Mouse (Mus musculus) cerebellum, adult 11 months (tissue): ENCODE measurements at regions not wholly inside any gene's neighbourhood (a gene's known extent, or its start where the extent isn't known, plus 50 kb on each side); places are given as distances from the start of the nearest gene placed in this dataset.

Experiments used
- DNase-seq: peaks from one replicate; pipeline ENCODE4 v3.0.0; 2022

DNA sequence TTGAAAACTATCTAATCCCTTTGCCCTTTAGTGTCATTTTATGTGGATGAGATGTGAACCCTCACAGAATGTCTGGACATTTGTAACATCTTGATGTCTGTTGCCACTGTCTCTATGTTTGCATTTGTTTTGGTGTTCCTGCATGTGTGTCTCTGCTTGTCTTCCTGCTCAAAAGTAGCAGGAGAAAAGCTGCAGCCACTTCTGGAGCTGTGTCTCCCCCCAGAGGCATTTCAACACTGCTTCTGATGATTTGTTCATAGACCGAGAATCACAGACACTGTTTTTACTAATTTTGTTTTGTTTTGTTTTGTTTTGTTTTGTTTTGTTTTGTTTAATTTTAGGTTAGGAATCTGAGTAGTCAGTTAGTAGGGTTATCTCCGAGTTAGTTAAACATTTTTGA, 883.8 kb downstream of the Gbe1 start:
- no peak for DNase-seq

DNA sequence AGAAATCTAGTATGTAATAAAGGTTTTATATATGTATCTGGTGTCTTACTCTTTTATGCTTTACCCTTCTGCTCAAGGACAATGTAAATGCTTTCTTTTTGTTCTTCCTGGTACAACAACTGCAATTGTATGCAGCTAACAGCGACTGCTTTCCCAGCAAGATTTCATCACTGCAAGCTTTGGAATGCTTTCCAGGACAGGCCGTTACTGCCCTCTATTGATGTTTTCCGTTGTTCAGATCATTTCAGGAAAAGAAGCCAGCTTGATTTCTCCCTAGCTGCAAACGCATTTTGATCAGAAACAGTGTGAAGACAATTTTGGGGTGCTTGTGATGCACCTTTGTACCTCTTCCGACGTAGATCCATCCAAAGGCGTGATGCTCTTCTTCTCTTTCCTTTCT, 895.1 kb downstream of the Gbe1 start:
- DNase-seq: no peak

DNA sequence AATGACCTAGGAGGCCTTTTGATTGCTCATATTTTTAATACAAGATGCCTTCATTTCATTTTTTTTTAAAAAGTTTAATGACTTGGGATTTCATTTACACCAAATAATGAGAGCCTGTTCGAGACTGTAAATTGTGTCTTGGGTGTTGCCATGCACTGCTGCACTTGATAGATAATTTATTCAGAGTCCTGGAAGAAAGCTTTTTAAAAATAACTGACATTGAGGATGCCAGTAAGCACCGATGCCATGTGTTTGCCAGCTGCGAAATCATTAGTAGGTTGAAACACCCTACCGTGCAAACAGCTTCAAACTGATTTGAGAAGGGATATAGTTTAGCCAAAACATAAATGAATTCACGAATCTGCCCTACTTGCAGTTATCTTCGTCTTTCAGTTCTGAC, 910.7 kb downstream of the Gbe1 start:
- no peak for DNase-seq

GRCm38 (mm10) chr16:71230104-71230653, 916.4 kb downstream of the Gbe1 start:
- no peak for DNase-seq

- no peak for DNase-seq
These were observed 929.3 kb downstream of the Gbe1 start for GRCm38 (mm10) chr16:71243065-71243464.

- DNase-seq: no peak
These were observed 929.7 kb downstream of the Gbe1 start for GRCm38 (mm10) chr16:71243480-71243879.

DNA sequence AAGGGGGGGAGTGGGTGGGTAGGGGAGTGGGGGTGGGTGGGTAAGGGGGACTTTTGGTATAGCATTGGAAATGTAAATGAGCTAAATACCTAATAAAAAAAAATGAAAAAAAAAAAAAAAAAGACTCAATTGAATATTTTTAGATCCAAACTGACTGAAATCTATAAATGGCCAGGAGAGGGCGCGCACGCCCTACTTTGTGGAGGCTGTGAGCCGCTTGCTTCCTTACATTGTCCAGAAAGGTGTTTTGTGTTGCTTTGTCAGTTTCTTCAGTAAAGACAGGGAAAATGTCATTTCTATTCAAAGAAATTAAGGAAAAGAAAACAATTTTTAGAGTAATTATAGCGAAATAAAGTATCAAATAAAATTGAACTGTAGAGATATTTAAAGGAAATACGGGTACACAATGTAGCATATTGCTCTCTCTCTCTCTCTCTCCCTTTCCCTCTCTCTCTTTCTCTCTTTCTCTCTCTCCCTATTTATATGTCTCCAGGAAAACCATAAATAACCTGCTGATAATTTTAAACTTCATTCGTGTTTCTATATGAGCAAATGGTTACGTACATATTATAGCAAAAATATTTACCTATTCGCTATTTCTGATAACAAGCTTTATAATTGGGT, 933.9 kb downstream of the Gbe1 start:
- peak; percentile 6 for DNase-seq

GRCm38 (mm10) chr16:71255740-71256139, 942.0 kb downstream of the Gbe1 start:
- no peak for DNase-seq

GRCm38 (mm10) chr16:71256175-71256574, 942.4 kb downstream of the Gbe1 start:
- DNase-seq: no peak

DNA sequence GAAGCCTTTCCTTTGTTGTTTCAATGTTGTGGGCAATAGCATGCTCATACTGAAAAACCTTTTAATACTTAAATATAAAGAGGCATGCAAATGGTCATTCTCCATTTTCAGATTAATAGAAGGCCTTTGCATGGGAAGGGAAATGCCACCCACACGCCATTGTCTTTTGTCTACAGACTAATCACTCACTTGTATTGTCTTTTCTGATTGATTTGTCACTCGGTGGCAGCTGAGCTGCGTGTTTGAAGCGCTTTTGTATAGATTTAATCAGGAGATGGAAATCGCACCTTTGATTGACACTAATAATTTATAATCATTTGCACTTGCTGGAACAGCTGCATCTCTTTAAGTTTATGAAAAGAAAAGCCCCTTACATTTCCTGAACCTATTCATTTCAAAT, 953.4 kb downstream of the Gbe1 start:
- DNase-seq: no peak
